In the genomic region with DNA sequence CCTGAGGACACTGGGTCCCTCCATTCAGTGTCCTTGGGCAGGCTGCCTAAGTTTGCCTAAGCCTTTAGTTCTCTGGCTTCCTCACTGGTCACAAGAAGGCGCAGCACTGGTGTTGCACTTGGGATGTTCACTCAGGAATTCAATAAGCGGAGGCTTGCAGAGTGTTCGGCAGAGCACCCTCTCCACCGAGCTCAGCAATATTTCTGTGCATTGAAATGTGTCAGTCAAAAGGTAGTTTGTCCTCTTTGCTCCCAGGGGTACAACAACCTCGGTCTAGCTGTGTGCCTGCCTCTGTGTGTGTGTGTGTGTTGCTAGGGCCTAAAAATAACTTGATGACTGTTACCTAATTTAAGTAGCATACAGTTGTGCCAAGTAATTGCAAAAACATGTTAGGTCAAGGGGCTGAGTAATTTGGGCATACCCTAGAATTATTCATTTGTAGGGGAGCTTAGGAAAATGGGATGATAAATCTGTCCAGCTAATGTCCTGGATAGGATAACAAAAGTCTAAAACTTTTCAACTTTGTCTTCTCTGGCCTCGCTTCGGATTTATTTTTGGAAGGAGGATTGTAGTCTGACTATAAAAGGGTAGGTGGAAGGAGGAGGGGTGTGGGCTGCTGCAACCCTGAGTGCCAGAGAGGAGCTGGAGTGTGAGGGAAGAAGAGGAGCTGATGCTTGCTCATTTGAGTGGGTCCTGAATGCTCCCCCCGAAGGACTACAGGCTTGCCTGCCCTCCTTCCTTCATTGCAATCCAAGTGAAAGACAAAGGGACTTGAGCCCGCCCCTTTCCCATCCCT, we compare ENCODE assay signal across 1 mouse cellular context.
TF ChIP-seq lines count a peak whose summit lies in the region.

No protein-coding gene starts in this region.

TF ChIP-seq in MEL, 35 proteins besides CTCF, POLR2A, EP300 and RAD21 (continued from another document):
- TF ChIP-seq ETS1 (IDR thresholded peaks at IDR 0.05; ENCODE audit: low read depth, low read length) (no peak), MAX (IDR thresholded peaks at IDR 0.05; ENCODE audit: low read length) (no peak), SMC3 (IDR thresholded peaks at IDR 0.05; ENCODE audit: low read depth, low read length) (no peak), ZNF384 (IDR thresholded peaks at IDR 0.05; ENCODE audit: low read depth, low read length) (no peak), ZC3H11A (IDR thresholded peaks at IDR 0.05; ENCODE audit: low read depth, low read length) (no peak), NRF1 (IDR thresholded peaks at IDR 0.05; ENCODE audit: insufficient read depth, low read depth, low read length, poor library complexity, severe bottlenecking) (no peak)
